Mouse (Mus musculus) CH12.LX (cell line): Measurements from ENCODE around the gene Rundc3a. TPM values are rescaled to one million over a fixed set of nuclear protein-coding genes. Genes with fewer than 3 reads are reported as not detected.

Experiments
- DNase-seq: peaks from one replicate; pipeline ENCODE4 v3.0.0-alpha.2; 2013; ENCODE audit errors: extremely low read depth
- H3K27ac ChIP-seq: 2 replicates; pipeline ENCODE4 v1.5.1; 2012; ENCODE audit warnings: low read depth, mild to moderate bottlenecking, control low read depth, moderate library complexity; ENCODE audit not compliant: insufficient read depth
- H3K27me3 ChIP-seq: replicated peaks from 2 replicates; pipeline ENCODE3; 2012; ENCODE audit warnings: inconsistent platforms
- H3K36me3 ChIP-seq, 2 experiments: replicated peaks in 1 of 2; 2 replicates each; pipeline versions ENCODE3 to v1.6.1; 2012; ENCODE audit warnings: inconsistent platforms in 1 of 2, low read length in 1 of 2, mild to moderate bottlenecking in 1 of 2, mixed read lengths in 1 of 2, moderate library complexity in 1 of 2; ENCODE audit not compliant: control insufficient read depth in 1 of 2, insufficient read depth in 1 of 2
- H3K4me1 ChIP-seq, 2 experiments: 2 replicates each; pipeline ENCODE4 v1.6.1; 2012; ENCODE audit warnings: inconsistent platforms in 1 of 2, moderate library complexity in 1 of 2; ENCODE audit not compliant: insufficient read depth in 2 of 2, control insufficient read depth in 1 of 2
- H3K4me2 ChIP-seq: 2 replicates; pipeline ENCODE4 v1.6.1; 2012; ENCODE audit warnings: low read depth, mild to moderate bottlenecking, control low read depth; ENCODE audit not compliant: poor library complexity, insufficient read depth, severe bottlenecking
- H3K4me3 ChIP-seq, 3 experiments: fragments of 150-350 bp in 1 of 3; sonication (generic) in 1 of 3; replicated peaks in 1 of 3; 2 replicates each; pipeline versions ENCODE3 to v1.5.1; 2011 to 2012; ENCODE audit warnings: low read depth in 2 of 3, low read length in 2 of 3, mild to moderate bottlenecking in 2 of 3, moderate library complexity in 2 of 3, control low read depth in 1 of 3, improper control_type of control experiment in 1 of 3, inconsistent platforms in 1 of 3, mixed read lengths in 1 of 3; ENCODE audit not compliant: poor library complexity in 1 of 3
- H3K79me2 ChIP-seq: replicated peaks from 2 replicates; pipeline ENCODE4 v1.6.1; 2012; ENCODE audit warnings: mild to moderate bottlenecking, moderate library complexity; ENCODE audit not compliant: control insufficient read depth, poor library complexity, insufficient read depth, severe bottlenecking; ENCODE audit errors: extremely low read depth
- H3K9ac ChIP-seq: 2 replicates; pipeline ENCODE4 v1.6.1; 2012; ENCODE audit warnings: low read depth, mild to moderate bottlenecking, control low read depth, moderate library complexity; ENCODE audit not compliant: insufficient read depth
- H3K9me3 ChIP-seq: replicated peaks from 2 replicates; pipeline ENCODE3; 2012; ENCODE audit warnings: low read length, inconsistent platforms, mixed read lengths
- CHD1 ChIP-seq: IDR thresholded peaks from 2 replicates; pipeline ENCODE4 v1.6.1; 2012; ENCODE audit warnings: low read depth, low read length, improper control_type of control experiment, inconsistent platforms
- CHD2 ChIP-seq: IDR thresholded peaks from 2 replicates; pipeline ENCODE4 v1.6.1; 2011; ENCODE audit warnings: low read length, improper control_type of control experiment
- CTCF ChIP-seq, 2 experiments: IDR thresholded peaks in 1 of 2; conservative IDR thresholded peaks in 1 of 2; 2 replicates each; pipeline ENCODE4 v1.5.1; 2011 to 2012; ENCODE audit warnings: low read depth in 2 of 2, low read length in 2 of 2, improper control_type of control experiment in 1 of 2, inconsistent platforms in 1 of 2, mild to moderate bottlenecking in 1 of 2, moderate library complexity in 1 of 2
- ELF1 ChIP-seq: IDR thresholded peaks from 2 replicates; pipeline ENCODE4 v1.6.1; 2014; ENCODE audit warnings: low read depth, mild to moderate bottlenecking, inconsistent platforms, low read length, improper control_type of control experiment
- ETS1 ChIP-seq: conservative IDR thresholded peaks from 2 replicates; pipeline ENCODE4 v1.6.1; 2012; ENCODE audit warnings: low read depth, mild to moderate bottlenecking, inconsistent platforms, low read length, improper control_type of control experiment, moderate library complexity
- GABPA ChIP-seq: IDR thresholded peaks from 2 replicates; pipeline ENCODE4 v1.6.1; 2012; ENCODE audit warnings: low read depth, low read length, improper control_type of control experiment, inconsistent platforms; ENCODE audit not compliant: insufficient replicate concordance
- IRF4 ChIP-seq: IDR thresholded peaks from 2 replicates; pipeline ENCODE4 v1.6.1; 2014; ENCODE audit warnings: low read depth, mild to moderate bottlenecking, inconsistent platforms, low read length, improper control_type of control experiment
- JUN ChIP-seq: IDR thresholded peaks from 2 replicates; pipeline ENCODE4 v1.6.1; 2011; ENCODE audit warnings: low read depth, mild to moderate bottlenecking, low read length, improper control_type of control experiment, moderate library complexity; ENCODE audit not compliant: insufficient read depth
- JUND ChIP-seq: conservative IDR thresholded peaks from 2 replicates; pipeline ENCODE4 v1.6.1; 2011; ENCODE audit warnings: low read depth, low read length, improper control_type of control experiment
- MAFK ChIP-seq: IDR thresholded peaks from 2 replicates; pipeline ENCODE4 v1.6.1; 2011; ENCODE audit warnings: low read length, improper control_type of control experiment; ENCODE audit not compliant: insufficient replicate concordance
- MAX ChIP-seq: IDR thresholded peaks from 2 replicates; pipeline ENCODE4 v1.6.1; 2011; ENCODE audit warnings: low read length, improper control_type of control experiment
- MEF2A ChIP-seq: IDR thresholded peaks from 2 replicates; pipeline ENCODE4 v1.6.1; 2014; ENCODE audit warnings: low read depth, mild to moderate bottlenecking, inconsistent platforms, low read length, improper control_type of control experiment, borderline replicate concordance
- NELFE ChIP-seq: IDR thresholded peaks from 2 replicates; pipeline ENCODE4 v1.6.1; 2011; ENCODE audit warnings: low read depth, low read length, improper control_type of control experiment
- NRF1 ChIP-seq: IDR thresholded peaks from 2 replicates; pipeline ENCODE4 v1.6.1; 2014; ENCODE audit warnings: low read depth, mild to moderate bottlenecking, inconsistent platforms, low read length, improper control_type of control experiment, moderate library complexity
- POLR2A ChIP-seq: IDR thresholded peaks from 2 replicates; pipeline ENCODE4 v1.6.1; 2011; ENCODE audit warnings: low read depth, mild to moderate bottlenecking, improper control_type of control experiment, low read length
- RCOR1 ChIP-seq: conservative IDR thresholded peaks from 2 replicates; pipeline ENCODE4 v1.6.1; 2012; ENCODE audit warnings: low read depth, mild to moderate bottlenecking, inconsistent platforms, low read length, improper control_type of control experiment
- SIN3A ChIP-seq: IDR thresholded peaks from 2 replicates; pipeline ENCODE4 v1.6.1; 2012; ENCODE audit warnings: low read length, improper control_type of control experiment, inconsistent platforms
- SMC3 ChIP-seq: IDR thresholded peaks from 2 replicates; pipeline ENCODE4 v1.6.1; 2011; ENCODE audit warnings: low read depth, low read length, improper control_type of control experiment
- TCF12 ChIP-seq: IDR thresholded peaks from 2 replicates; pipeline ENCODE4 v1.6.1; 2014; ENCODE audit warnings: low read depth, mild to moderate bottlenecking, inconsistent platforms, low read length, improper control_type of control experiment
- UBTF ChIP-seq: IDR thresholded peaks from 2 replicates; pipeline ENCODE4 v1.6.1; 2012; ENCODE audit warnings: low read depth, mild to moderate bottlenecking, inconsistent platforms, low read length, improper control_type of control experiment, moderate library complexity
- USF1 ChIP-seq: IDR thresholded peaks from 2 replicates; pipeline ENCODE4 v1.6.1; 2014; ENCODE audit warnings: low read depth, mild to moderate bottlenecking, inconsistent platforms, low read length, improper control_type of control experiment
- ZC3H11A ChIP-seq: IDR thresholded peaks from 2 replicates; pipeline ENCODE4 v1.6.1; 2012; ENCODE audit warnings: low read depth, mild to moderate bottlenecking, inconsistent platforms, low read length, improper control_type of control experiment
- ZKSCAN1 ChIP-seq: IDR thresholded peaks from 2 replicates; pipeline ENCODE4 v1.6.1; 2012; ENCODE audit warnings: low read depth, inconsistent platforms, low read length, improper control_type of control experiment, borderline replicate concordance
- dilution Hi-C: fragments of 300-500 bp; cut with MboI; formaldehyde crosslinking; loops from 2 replicates; pipeline ENCODE4 v1.14.3; 2020; ENCODE audit warnings: low sequenced_read_pairs; ENCODE audit not compliant: extremely low pct_unique_long_range_greater_than_20kb, extremely low pct_ligation_motif_present
- in situ Hi-C: fragments of 300-500 bp; cut with MboI; formaldehyde crosslinking; loops from 3 replicates; pipeline ENCODE4 v1.14.3; 2019; ENCODE audit warnings: low sequenced_read_pairs, low pct_ligation_motif_present, low pct_unique_long_range_greater_than_20kb, mixed read lengths
- polyA plus RNA-seq: library from polyadenylated mRNA; unstranded; fragments of >175 nt; gene quantifications from 2 replicates; pipeline ENCODE4 v1.2.1, GENCODE M21; 2012; ENCODE audit warnings: low read depth; ENCODE audit not compliant: insufficient read length
- total RNA-seq, 2 experiments: library from RNA; depleted of rRNA; stranded (reverse); fragments of 300-350 nt in 1 of 2; fragments of >200 nt in 1 of 2; gene quantifications; 2 replicates each; pipeline ENCODE4 v1.2.3; 2012 to 2014

Gene Rundc3a
- total and polyA plus RNA-seq, 3 experiments, result 1.4 to 16.3 (median 3.3) TPM

- Histone ChIP-seq H3K4me1 (no peaks in the 10 kb centered on the region), H3K9ac (no peak within 1 kb of the TSS), H3K27ac (no peak within 1 kb of the TSS), H3K27me3 (peaks cover 71% of the 10 kb centered on the region), H3K9me3 (peaks cover 17% of the 10 kb centered on the region), H3K4me2 (no peak within 1 kb of the TSS), H3K36me3 (no peaks in the 10 kb centered on the region), H3K4me3 (no peak within 1 kb of the TSS), H3K79me2 (no peaks in the 10 kb centered on the region)
- DNase-seq, result no peak
- in situ Hi-C loops, result no loop called here
- TF ChIP-seq TCF12 (no peak), ZKSCAN1 (no peak), CTCF (conservative IDR thresholded peaks at IDR 0.05 in 1 of 2, IDR thresholded peaks at IDR 0.05 in 1 of 2; ENCODE audit: low read depth in 2 of 2, low read length in 2 of 2) (peak in 1 of 2 experiments; percentile 12; a peak in 1 of 4 replicates), NRF1 (no peak)
- dilution Hi-C loops, result no loop called here
Observed at GRCm38 (mm10) chr11:102447497-102447896, 54.3 kb downstream of the Rundc3a start, which contains the start of gene Fam171a2. Fam171a2 (minus strand) TSS chr11:102447682.

DNA sequence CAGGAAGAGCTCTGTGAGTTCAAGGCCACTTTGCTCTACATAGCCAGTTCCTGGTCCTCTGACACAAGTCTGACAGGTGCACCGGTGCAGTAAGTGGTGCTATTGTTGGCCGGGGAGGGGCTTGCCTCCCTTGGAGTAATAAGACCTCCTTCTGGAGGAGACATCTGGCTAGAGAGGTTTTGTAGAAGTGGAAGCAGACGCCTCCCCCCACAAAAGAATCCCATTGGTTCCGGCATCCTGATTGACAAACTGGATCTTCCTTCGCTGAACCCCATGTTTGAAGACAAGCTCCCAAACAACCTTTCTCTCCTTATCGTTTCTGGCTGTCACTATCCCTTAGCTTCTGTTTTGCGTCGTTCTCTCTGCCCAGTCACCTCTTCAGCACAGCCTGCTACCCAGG is 55.1 kb downstream of the Rundc3a start:
- no peak for DNase-seq
- H3K27me3 ChIP-seq, result peaks cover 69% of the 10 kb centered on the region
- in situ Hi-C loops, result no loop called here

DNA sequence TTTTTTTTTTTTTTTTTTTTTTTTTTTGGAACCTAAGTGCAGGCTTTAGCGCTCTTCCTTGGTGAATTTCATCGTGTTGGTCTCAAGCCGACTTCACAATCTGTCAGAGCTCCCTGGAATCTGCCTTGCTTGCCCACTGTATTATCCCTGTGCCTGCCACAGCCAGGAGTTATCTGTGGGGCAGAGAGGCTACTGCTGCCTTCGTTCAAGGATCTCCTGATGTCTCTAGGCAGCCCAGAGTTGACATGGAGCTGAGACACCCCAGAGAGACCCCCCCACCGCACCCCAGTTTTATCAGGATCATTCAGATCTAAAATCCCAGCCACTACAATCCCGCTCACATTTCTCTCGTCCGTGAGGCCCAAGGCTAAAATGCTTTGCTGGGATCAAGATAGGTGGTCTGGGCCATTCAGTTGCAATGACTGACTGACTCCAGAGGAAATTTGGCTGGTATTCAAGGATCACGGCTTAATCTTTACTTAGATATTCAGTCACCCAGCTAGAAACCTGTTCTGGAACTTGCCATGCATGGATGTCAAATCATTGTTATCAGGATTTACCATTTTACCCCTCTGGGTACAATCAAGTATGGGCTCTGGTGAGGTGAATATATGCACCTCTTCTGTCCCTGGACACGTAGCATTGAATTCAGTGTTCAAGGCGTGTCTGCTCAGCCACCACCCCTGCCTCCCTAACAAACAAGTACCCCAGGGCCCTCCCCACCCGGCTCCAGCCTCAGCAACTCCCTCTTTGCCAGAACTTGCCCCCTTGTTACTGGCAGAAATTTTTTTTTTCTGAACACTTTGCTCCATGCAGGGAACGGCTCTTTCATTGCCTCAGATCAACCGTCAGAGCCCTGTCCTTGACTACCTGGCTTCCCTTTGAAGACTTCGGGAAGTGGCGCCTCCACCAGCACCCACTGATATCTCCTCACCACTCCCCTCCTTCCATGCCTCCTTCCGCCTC is 56.1 kb downstream of the Rundc3a start:
- no peak overlapping the region for H3K27ac ChIP-seq
- in situ Hi-C loops (no loop called here), dilution Hi-C loops (no loop called here)
- no peak overlapping the region for H3K4me3 ChIP-seq
- H3K36me3 ChIP-seq, result no peaks in the 10 kb centered on the region
- no peaks in the 10 kb centered on the region for H3K4me1 ChIP-seq
- no peak overlapping the region for H3K9ac ChIP-seq
- DNase-seq, result no peak
- H3K9me3 ChIP-seq, result peaks cover 17% of the 10 kb centered on the region
- peaks cover 63% of the 10 kb centered on the region for H3K27me3 ChIP-seq
- no peaks in the 10 kb centered on the region for H3K79me2 ChIP-seq
- no peak for TF ChIP-seq SIN3A
- no peak for TF ChIP-seq MAX
- no peak for TF ChIP-seq ETS1
- no peak for TF ChIP-seq ZC3H11A
- TF ChIP-seq GABPA, result no peak
- no peak for TF ChIP-seq MEF2A
- TF ChIP-seq SMC3, result no peak
- no peak for TF ChIP-seq POLR2A
- TF ChIP-seq CHD2, result no peak
- no peak overlapping the region for H3K4me2 ChIP-seq

More for the DNA sequence above, 55.1 kb downstream of the Rundc3a start:
- Histone ChIP-seq H3K9ac (no peak overlapping the region), H3K79me2 (no peaks in the 10 kb centered on the region), H3K4me1 (no peaks in the 10 kb centered on the region), H3K9me3 (peaks cover 17% of the 10 kb centered on the region), H3K4me2 (no peak overlapping the region), H3K4me3 (no peak overlapping the region), H3K27ac (no peak overlapping the region), H3K36me3 (no peaks in the 10 kb centered on the region)
- dilution Hi-C loops, result no loop called here
- no peak for TF ChIP-seq ELF1
- no peak for TF ChIP-seq RCOR1
- no peak for TF ChIP-seq USF1
- TF ChIP-seq JUND, result no peak
- no peak for TF ChIP-seq JUN
- no peak for TF ChIP-seq NELFE
- TF ChIP-seq IRF4, result no peak
- no peak for TF ChIP-seq NRF1
- no peak for TF ChIP-seq MAFK
- TF ChIP-seq CHD1, result no peak
- no peak for TF ChIP-seq UBTF
- TF ChIP-seq, all 38 proteins: peak for 0
